Mouse (Mus musculus): ENCODE data around the gene Aspscr1. TPM values are rescaled to one million over a fixed set of nuclear protein-coding genes. Genes with fewer than 3 reads are reported as not detected.
A peak's percentile ranks its signal among the peaks of the same experiment; 100 is the strongest.
"Not testable (repeated sequence)": the region's sequence is repeated elsewhere in the genome, so short reads cannot be mapped to it uniquely, and the experiment has no call there.

Gene Aspscr1
- polyA plus RNA-seq, 1 experiment = 65.9 TPM

GRCm38 (mm10) chr11:120665406-120665805, 7.4 kb upstream of the Aspscr1 start:
- no peaks in the 10 kb centered on the region for H3K79me2 ChIP-seq (ENCODE audit: control insufficient read depth, insufficient read depth)
- H3ac ChIP-seq (ENCODE audit: control insufficient read depth, insufficient read length) = no peak overlapping the region
- no peak overlapping the region for H3K4me3 ChIP-seq
- H3K27me3 ChIP-seq (ENCODE audit: control insufficient read depth, insufficient read depth, insufficient read length) = peaks cover 28% of the 10 kb centered on the region
- TF ChIP-seq MYOD1 (IDR thresholded peaks at IDR 0.05; ENCODE audit: control insufficient read depth in 1 of 3, insufficient read length in 2 of 3, low read depth in 2 of 3) = peak in 2 of 3 experiments; percentile 36 to 37
- no peak for TF ChIP-seq REST (IDR thresholded peaks at IDR 0.05; ENCODE audit: insufficient read depth, insufficient read length)
- no peak for TF ChIP-seq E2F4 (IDR thresholded peaks at IDR 0.05; ENCODE audit: insufficient read depth)
- no peak for TF ChIP-seq USF1 (IDR thresholded peaks at IDR 0.05; ENCODE audit: low read depth)
- TF ChIP-seq CEBPB (IDR thresholded peaks at IDR 0.05; ENCODE audit: insufficient read depth, poor library complexity, severe bottlenecking) = no peak
- TF ChIP-seq TCF3 (IDR thresholded peaks at IDR 0.05; ENCODE audit: insufficient read length, low read depth) = no peak
- TF ChIP-seq SRF (IDR thresholded peaks at IDR 0.05; ENCODE audit: control insufficient read depth, insufficient read length, low read depth) = no peak
- TF ChIP-seq POLR2A (IDR thresholded peaks at IDR 0.05; ENCODE audit: insufficient read length, low read depth) = no peak
- no peaks in the 10 kb centered on the region for H3K36me3 ChIP-seq (ENCODE audit: control insufficient read depth, insufficient read depth)
- H3K4me2 ChIP-seq (ENCODE audit: low read depth) = no peak overlapping the region

GRCm38 (mm10) chr11:120666617-120667016, 6.2 kb upstream of the Aspscr1 start:
- H3K4me2 ChIP-seq (ENCODE audit: low read depth) = no peak overlapping the region
- no peak overlapping the region for H3ac ChIP-seq (ENCODE audit: control insufficient read depth, insufficient read length)
- no peaks in the 10 kb centered on the region for H3K79me2 ChIP-seq (ENCODE audit: control insufficient read depth, insufficient read depth)
- TF ChIP-seq POLR2A (IDR thresholded peaks at IDR 0.05; ENCODE audit: insufficient read length, low read depth) = no peak
- no peak for TF ChIP-seq REST (IDR thresholded peaks at IDR 0.05; ENCODE audit: insufficient read depth, insufficient read length)
- no peak for TF ChIP-seq CEBPB (IDR thresholded peaks at IDR 0.05; ENCODE audit: insufficient read depth, poor library complexity, severe bottlenecking)
- no peak for TF ChIP-seq E2F4 (IDR thresholded peaks at IDR 0.05; ENCODE audit: insufficient read depth)
- TF ChIP-seq USF1 (IDR thresholded peaks at IDR 0.05; ENCODE audit: low read depth) = peak; percentile 61
- H3K36me3 ChIP-seq (ENCODE audit: control insufficient read depth, insufficient read depth) = no peaks in the 10 kb centered on the region
- no peak overlapping the region for H3K4me3 ChIP-seq
- peaks cover 16% of the 10 kb centered on the region for H3K27me3 ChIP-seq (ENCODE audit: control insufficient read depth, insufficient read depth, insufficient read length)

GRCm38 (mm10) chr11:120673594-120674122, 885 bp downstream of the Aspscr1 start:
- no peaks in the 10 kb centered on the region for H3K79me2 ChIP-seq (ENCODE audit: control insufficient read depth, insufficient read depth)
- no peaks in the 10 kb centered on the region for H3K36me3 ChIP-seq (ENCODE audit: control insufficient read depth, insufficient read depth)
- TF ChIP-seq MAX (IDR thresholded peaks at IDR 0.05; ENCODE audit: low read depth) = no peak
- H3K4me3 ChIP-seq = peak overlapping the region; percentile 44
- H3ac ChIP-seq (ENCODE audit: control insufficient read depth, insufficient read length) = peak overlapping the region; percentile 72
- peak overlapping the region; percentile 96 for H3K4me2 ChIP-seq (ENCODE audit: low read depth)
- no peaks in the 10 kb centered on the region for H3K27me3 ChIP-seq (ENCODE audit: control insufficient read depth, insufficient read depth, insufficient read length)

GRCm38 (mm10) chr11:120675875-120676274, 3.1 kb downstream of the Aspscr1 start:
- not testable (repeated sequence) for H3K4me3 ChIP-seq; H3K27me3 ChIP-seq (ENCODE audit: control insufficient read depth, insufficient read depth, insufficient read length); H3K79me2 ChIP-seq (ENCODE audit: control insufficient read depth, insufficient read depth); H3K4me2 ChIP-seq (ENCODE audit: low read depth); H3K36me3 ChIP-seq (ENCODE audit: control insufficient read depth, insufficient read depth); H3ac ChIP-seq (ENCODE audit: control insufficient read depth, insufficient read length)

GRCm38 (mm10) chr11:120676951-120677350, 4.2 kb downstream of the Aspscr1 start:
- no peaks in the 10 kb centered on the region for H3K27me3 ChIP-seq (ENCODE audit: control insufficient read depth, insufficient read depth, insufficient read length)
- H3ac ChIP-seq (ENCODE audit: control insufficient read depth, insufficient read length) = no peak overlapping the region
- TF ChIP-seq POLR2AphosphoS2 (IDR thresholded peaks at IDR 0.05; ENCODE audit: insufficient read length, low read depth) = no peak
- TF ChIP-seq MAX (IDR thresholded peaks at IDR 0.05; ENCODE audit: low read depth) = no peak
- TF ChIP-seq SRF (IDR thresholded peaks at IDR 0.05; ENCODE audit: control insufficient read depth, insufficient read length, low read depth) = no peak
- TF ChIP-seq TCF12 (IDR thresholded peaks at IDR 0.05; ENCODE audit: insufficient read depth, poor library complexity, severe bottlenecking) = no peak
- no peak for TF ChIP-seq REST (IDR thresholded peaks at IDR 0.05; ENCODE audit: insufficient read depth, insufficient read length)
- no peak for TF ChIP-seq MYOD1 (IDR thresholded peaks at IDR 0.05; ENCODE audit: control insufficient read depth in 1 of 3, insufficient read length in 2 of 3, low read depth in 2 of 3)
- TF ChIP-seq TCF3 (IDR thresholded peaks at IDR 0.05; ENCODE audit: insufficient read length, low read depth) = no peak
- no peak for TF ChIP-seq E2F4 (IDR thresholded peaks at IDR 0.05; ENCODE audit: insufficient read depth)
- TF ChIP-seq CEBPB (IDR thresholded peaks at IDR 0.05; ENCODE audit: insufficient read depth, poor library complexity, severe bottlenecking) = no peak
- no peak for TF ChIP-seq MYOG (IDR thresholded peaks at IDR 0.05; ENCODE audit: control insufficient read depth in 1 of 3, insufficient read depth in 1 of 3, insufficient read length in 2 of 3, low read depth in 2 of 3)
- no peak for TF ChIP-seq USF1 (IDR thresholded peaks at IDR 0.05; ENCODE audit: low read depth)
- no peak for TF ChIP-seq POLR2A (IDR thresholded peaks at IDR 0.05; ENCODE audit: insufficient read length, low read depth)
- H3K79me2 ChIP-seq (ENCODE audit: control insufficient read depth, insufficient read depth) = no peaks in the 10 kb centered on the region
- peaks cover 7% of the 10 kb centered on the region for H3K36me3 ChIP-seq (ENCODE audit: control insufficient read depth, insufficient read depth)
- no peak overlapping the region for H3K4me2 ChIP-seq (ENCODE audit: low read depth)
- no peak overlapping the region for H3K4me3 ChIP-seq

- peaks cover 7% of the 10 kb centered on the region for H3K36me3 ChIP-seq (ENCODE audit: control insufficient read depth, insufficient read depth)
- H3K27me3 ChIP-seq (ENCODE audit: control insufficient read depth, insufficient read depth, insufficient read length) = no peaks in the 10 kb centered on the region
- H3ac ChIP-seq (ENCODE audit: control insufficient read depth, insufficient read length) = no peak overlapping the region
- no peak overlapping the region for H3K4me3 ChIP-seq
- TF ChIP-seq MYOD1 (IDR thresholded peaks at IDR 0.05; ENCODE audit: control insufficient read depth in 1 of 3, insufficient read length in 2 of 3, low read depth in 2 of 3) = no peak
- no peak for TF ChIP-seq TCF12 (IDR thresholded peaks at IDR 0.05; ENCODE audit: insufficient read depth, poor library complexity, severe bottlenecking)
- H3K79me2 ChIP-seq (ENCODE audit: control insufficient read depth, insufficient read depth) = no peaks in the 10 kb centered on the region
- no peak overlapping the region for H3K4me2 ChIP-seq (ENCODE audit: low read depth)
Observed at GRCm38 (mm10) chr11:120679909-120680308, 7.1 kb downstream of the Aspscr1 start.

Measured in myocyte (in vitro differentiated cells).